ENCODE assay signal across 31 mouse cellular contexts in the genomic region with DNA sequence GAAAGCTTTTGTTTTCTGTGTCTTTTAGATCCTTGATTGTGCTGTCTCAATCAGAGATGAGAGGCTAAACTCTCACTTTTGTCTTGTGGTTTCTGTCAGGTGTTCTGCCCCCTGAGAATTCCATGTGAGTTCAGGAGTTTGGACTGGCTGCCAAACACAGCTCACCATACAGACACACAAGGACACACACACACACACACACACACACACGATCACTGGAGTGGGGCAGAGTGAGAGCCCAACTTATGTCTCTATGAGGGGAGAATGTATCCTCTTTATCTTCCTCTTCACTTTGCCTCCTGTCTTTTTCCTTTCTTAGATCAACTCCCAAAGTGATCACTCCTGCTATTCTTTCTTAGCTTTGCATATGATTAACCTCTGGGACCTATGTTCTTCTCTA.
DNase-seq lines count a peak whose midpoint lies in the region; ATAC-seq lines count a peak whose summit lies in the region.
"Had no signal": no experiment of that assay in that cellular context is flagged by ENCODE, and none has a peak within 500 bp of the region (broad histone marks: within the 10 kb centered on the region; RNA-seq: fewer than 3 reads in every experiment).

No protein-coding gene starts in this region.

- H3K9me3 ChIP-seq in hindbrain, embryonic 11.5 days (ENCODE audit: control insufficient read depth, low read length), result no peaks in the 10 kb centered on the region
- no peaks in the 10 kb centered on the region for H3K9me3 ChIP-seq in hindbrain, embryonic 12.5 days (replicated peaks)
- H3K9me3 ChIP-seq: embryonic facial prominence, embryonic 13.5 days; forebrain, embryonic 13.5 days; heart, embryonic 10.5 days; heart, embryonic 15.5 days; limb, embryonic 10.5 days; limb, embryonic 15.5 days; liver, embryonic 13.5 days; megakaryocyte, embryonic 14.5 days; stomach, embryonic 15.5 days had no signal

- H3K36me3 ChIP-seq in hindbrain, embryonic 11.5 days (ENCODE audit: control insufficient read depth, insufficient read depth, low read length), result no peaks in the 10 kb centered on the region
- no peaks in the 10 kb centered on the region for H3K36me3 ChIP-seq in hindbrain, embryonic 12.5 days
- H3K36me3 ChIP-seq: embryonic facial prominence, embryonic 13.5 days; heart, embryonic 10.5 days; heart, embryonic 15.5 days; limb, embryonic 10.5 days; limb, embryonic 15.5 days; liver, embryonic 13.5 days; stomach, embryonic 15.5 days had no signal

- intact Hi-C loops in left cerebral cortex, postnatal 25 days (cut with DNase I), result no loop called here

- no peak overlapping the region for H3K27ac ChIP-seq in hindbrain, embryonic 11.5 days (ENCODE audit: low read depth, low read length)
- no peak overlapping the region for H3K27ac ChIP-seq in hindbrain, embryonic 12.5 days
- H3K27ac ChIP-seq: embryonic facial prominence, embryonic 13.5 days; forebrain, embryonic 13.5 days; heart, embryonic 10.5 days; heart, embryonic 15.5 days; limb, embryonic 10.5 days; limb, embryonic 15.5 days; liver, embryonic 13.5 days; stomach, embryonic 15.5 days had no signal

- no peaks in the 10 kb centered on the region for H3K27me3 ChIP-seq in hindbrain, embryonic 11.5 days (ENCODE audit: control insufficient read depth, insufficient read depth, low read length)
- H3K27me3 ChIP-seq in hindbrain, embryonic 12.5 days, result no peaks in the 10 kb centered on the region
- H3K27me3 ChIP-seq: embryonic facial prominence, embryonic 13.5 days; forebrain, embryonic 13.5 days; heart, embryonic 15.5 days; limb, embryonic 15.5 days; liver, embryonic 13.5 days; megakaryocyte, embryonic 14.5 days; stomach, embryonic 15.5 days had no signal

- no peak overlapping the region for H3K4me3 ChIP-seq in hindbrain, embryonic 11.5 days (ENCODE audit: low read depth, low read length)
- H3K4me3 ChIP-seq in hindbrain, embryonic 12.5 days, result no peak overlapping the region
- H3K4me3 ChIP-seq: embryonic facial prominence, embryonic 13.5 days; erythroblast, embryonic 14.5 days; forebrain, embryonic 13.5 days; heart, embryonic 10.5 days; heart, embryonic 15.5 days; limb, embryonic 10.5 days; limb, embryonic 15.5 days; liver, embryonic 13.5 days; megakaryocyte, embryonic 14.5 days; myocyte; stomach, embryonic 15.5 days had no signal

- no peak for ATAC-seq in hindbrain, embryonic 11.5 days (ENCODE audit: low FRiP score)
- ATAC-seq in hindbrain, embryonic 12.5 days (ENCODE audit: low FRiP score), result no peak
- ATAC-seq: forebrain, embryonic 13.5 days; hindbrain, embryonic 16.5 days; lung, postnatal 0 days had no signal

- DNase-seq in hindbrain, embryonic 11.5 days (ENCODE audit: low spot score), result peak; percentile 10
- peak; percentile 5 for DNase-seq in retina, postnatal 1 day
- no peak for DNase-seq in retina, embryonic 14.5 days (ENCODE audit: low spot score)
- DNase-seq in embryo, embryonic 9.5 days (ENCODE audit: extremely low spot score), result peak; percentile 27
- DNase-seq in left cerebral cortex, postnatal 25 days (ENCODE audit: low spot score in 2 of 2), result no peak
- DNase-seq: adrenal gland, postnatal 25 days; B cell, adult 2 months; cerebellum, adult 18-20 months; cerebellum, postnatal 10 days; gastrocnemius, postnatal 25 days; heart, adult 11 months; kidney, adult 18-20 months; kidney, postnatal 36 days; layer of hippocampus, postnatal 36 days; liver, embryonic 13.5 days; lung, adult 18-20 months; lung, postnatal 4 days; right cerebral cortex, postnatal 25 days had no signal

- H3K4me2 ChIP-seq in hindbrain, embryonic 11.5 days (replicated peaks; ENCODE audit: low read depth, low read length), result no peak overlapping the region
- H3K4me2 ChIP-seq in hindbrain, embryonic 12.5 days (replicated peaks), result no peak overlapping the region
- H3K4me2 ChIP-seq: embryonic facial prominence, embryonic 13.5 days; forebrain, embryonic 13.5 days; heart, embryonic 15.5 days; limb, embryonic 15.5 days; liver, embryonic 13.5 days; stomach, embryonic 15.5 days had no signal

- H3K4me1 ChIP-seq in hindbrain, embryonic 11.5 days (replicated peaks; ENCODE audit: control insufficient read depth, insufficient read depth, low read length), result no peaks in the 10 kb centered on the region
- 0 out of 2 replicates have a peak, but pooled peaks cover 4% of the 10 kb centered on the region for H3K4me1 ChIP-seq in hindbrain, embryonic 12.5 days
- H3K4me1 ChIP-seq: embryonic facial prominence, embryonic 13.5 days; forebrain, embryonic 13.5 days; heart, embryonic 10.5 days; heart, embryonic 15.5 days; limb, embryonic 10.5 days; limb, embryonic 15.5 days; liver, embryonic 13.5 days; megakaryocyte, embryonic 14.5 days; stomach, embryonic 15.5 days had no signal

- H3K9ac ChIP-seq in hindbrain, embryonic 11.5 days (ENCODE audit: low read depth, low read length), result no peak overlapping the region
- H3K9ac ChIP-seq in hindbrain, embryonic 12.5 days, result no peak overlapping the region
- H3K9ac ChIP-seq: embryonic facial prominence, embryonic 13.5 days; forebrain, embryonic 13.5 days; heart, embryonic 15.5 days; limb, embryonic 15.5 days; liver, embryonic 13.5 days; stomach, embryonic 15.5 days had no signal

- WGBS in hindbrain, embryonic 11.5 days, result 8% methylated on average over 1 of the region's 1 CpGs
- 25% methylated on average over 1 of the region's 1 CpGs for WGBS in hindbrain, embryonic 12.5 days

Comparison
In these comparisons a context has a peak if more than half of its experiments do, and no peak if none do; other contexts are left out.
1. DNase-seq: peak in hindbrain, embryonic 11.5 days (single experiment), retina, postnatal 1 day (single experiment) and embryo, embryonic 9.5 days (single experiment); none in retina, embryonic 14.5 days (single experiment) and left cerebral cortex, postnatal 25 days (0 of 2).